In the genomic region with DNA sequence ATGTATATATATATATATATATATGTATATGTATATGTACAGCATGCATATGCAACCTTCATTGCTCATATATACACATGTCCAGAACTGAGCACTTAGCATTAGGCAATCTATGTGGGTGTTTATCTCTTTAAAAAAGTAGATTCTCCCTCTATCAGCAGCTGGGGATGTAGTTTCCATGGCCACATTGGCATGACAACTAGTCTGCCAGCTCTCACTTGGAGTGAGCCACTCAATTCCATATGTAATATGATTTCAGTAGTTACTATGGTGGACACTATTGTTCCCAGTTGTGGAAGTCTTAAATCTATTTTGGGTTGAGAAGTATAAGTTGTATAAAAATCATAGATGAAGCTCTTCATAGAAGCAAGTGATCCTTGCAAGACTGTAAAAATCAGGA, we compare ENCODE assay signal across 16 mouse cellular contexts.
A peak's percentile ranks its signal among the peaks of the same experiment; 100 is the strongest.
DNase-seq lines count a peak whose midpoint lies in the region; ATAC-seq lines count a peak whose summit lies in the region.
"Had no signal": no experiment of that assay in that cellular context is flagged by ENCODE, and none has a peak within 500 bp of the region (broad histone marks: within the 10 kb centered on the region; RNA-seq: fewer than 3 reads in every experiment).

No protein-coding gene starts in this region.

- H3K4me2 ChIP-seq in forebrain, embryonic 14.5 days (ENCODE audit: low read length) = no peak overlapping the region
- H3K4me2 ChIP-seq: heart, embryonic 13.5 days; hindbrain, embryonic 15.5 days had no signal

- H3K4me3 ChIP-seq in forebrain, embryonic 14.5 days (ENCODE audit: low read depth, low read length) = no peak overlapping the region
- no peak overlapping the region for H3K4me3 ChIP-seq in forebrain, embryonic 10.5 days
- H3K4me3 ChIP-seq: embryonic facial prominence, embryonic 10.5 days; heart, embryonic 13.5 days; hindbrain, embryonic 15.5 days had no signal

- no peak for ATAC-seq in forebrain, embryonic 14.5 days

- H3K4me1 ChIP-seq in forebrain, embryonic 14.5 days (ENCODE audit: control insufficient read depth, insufficient read depth, low read length) = no peaks in the 10 kb centered on the region
- no peaks in the 10 kb centered on the region for H3K4me1 ChIP-seq in forebrain, embryonic 10.5 days
- H3K4me1 ChIP-seq: embryonic facial prominence, embryonic 10.5 days; heart, embryonic 13.5 days; hindbrain, embryonic 15.5 days had no signal

- no peaks in the 10 kb centered on the region for H3K9me3 ChIP-seq in forebrain, embryonic 14.5 days (replicated peaks; ENCODE audit: control insufficient read depth, low read length)
- H3K9me3 ChIP-seq in forebrain, embryonic 10.5 days = no peaks in the 10 kb centered on the region
- H3K9me3 ChIP-seq: embryonic facial prominence, embryonic 10.5 days; heart, embryonic 13.5 days; hindbrain, embryonic 15.5 days had no signal

- no peaks in the 10 kb centered on the region for H3K27me3 ChIP-seq in forebrain, embryonic 14.5 days (replicated peaks; ENCODE audit: control insufficient read depth, insufficient read depth, low read length)
- no peaks in the 10 kb centered on the region for H3K27me3 ChIP-seq in forebrain, embryonic 10.5 days (ENCODE audit: poor library complexity, severe bottlenecking)
- H3K27me3 ChIP-seq: heart, embryonic 13.5 days; hindbrain, embryonic 15.5 days had no signal

- peak; percentile 3 for DNase-seq in forebrain, embryonic 14.5 days (ENCODE audit: low spot score)
- DNase-seq in forebrain, embryonic 10.5 days (ENCODE audit: extremely low spot score, low spot score) = no peak
- peak; percentile 8 to 9 for DNase-seq in layer of hippocampus, adult 8-10 months (ENCODE audit: low spot score in 2 of 2)
- DNase-seq in layer of hippocampus, postnatal 36 days = no peak
- DNase-seq in right cerebral cortex, postnatal 14 days = peak; percentile 7
- DNase-seq in right cerebral cortex, adult 2 months (ENCODE audit: low spot score in 2 of 2) = no peak
- no peak for DNase-seq in urinary bladder, postnatal 4 days (ENCODE audit: low spot score in 2 of 2)
- DNase-seq: adrenal gland, postnatal 10 days; cerebellum, adult 2 months; cerebellum, postnatal 10 days; gastrocnemius, postnatal 36 days; heart, adult 11 months; heart, postnatal 36 days had no signal

- H3K27ac ChIP-seq in forebrain, embryonic 14.5 days (ENCODE audit: low read depth, low read length) = no peak overlapping the region
- H3K27ac ChIP-seq in forebrain, embryonic 10.5 days = no peak overlapping the region
- H3K27ac ChIP-seq: embryonic facial prominence, embryonic 10.5 days; heart, embryonic 13.5 days; hindbrain, embryonic 15.5 days had no signal

- H3K36me3 ChIP-seq in forebrain, embryonic 14.5 days (ENCODE audit: control insufficient read depth, insufficient read depth, low read length) = no peaks in the 10 kb centered on the region
- no peaks in the 10 kb centered on the region for H3K36me3 ChIP-seq in forebrain, embryonic 10.5 days (replicated peaks)
- H3K36me3 ChIP-seq: embryonic facial prominence, embryonic 10.5 days; heart, embryonic 13.5 days; hindbrain, embryonic 15.5 days had no signal

- H3K9ac ChIP-seq in forebrain, embryonic 14.5 days (ENCODE audit: low read length) = no peak overlapping the region
- H3K9ac ChIP-seq: heart, embryonic 13.5 days; hindbrain, embryonic 15.5 days had no signal

Comparison
In these comparisons a context has a peak if more than half of its experiments do, and no peak if none do; other contexts are left out.
1. DNase-seq: peak in forebrain, embryonic 14.5 days (single experiment), layer of hippocampus, adult 8-10 months (2 of 2) and right cerebral cortex, postnatal 14 days (single experiment); none in forebrain, embryonic 10.5 days (single experiment), layer of hippocampus, postnatal 36 days (0 of 2), right cerebral cortex, adult 2 months (0 of 2) and urinary bladder, postnatal 4 days (0 of 2).